Mouse (Mus musculus) G1E (cell line): ENCODE data around the gene Mrps26.

Experiments
- CTCF ChIP-seq: IDR thresholded peaks from 2 replicates; pipeline ENCODE4 v1.5.1; 2012; ENCODE audit warnings: low read depth, low read length, inconsistent platforms, mixed read lengths
- GATA1 ChIP-seq: IDR thresholded peaks from 2 replicates; pipeline ENCODE4 v1.6.1; 2012; ENCODE audit warnings: borderline replicate concordance, low read length, inconsistent platforms, mixed read lengths
- POLR2AphosphoS5 ChIP-seq: IDR thresholded peaks from 2 replicates; pipeline ENCODE4 v1.6.1; 2012; ENCODE audit warnings: low read depth, low read length, inconsistent platforms; ENCODE audit not compliant: insufficient replicate concordance
- TAL1 ChIP-seq: conservative IDR thresholded peaks from 2 replicates; pipeline ENCODE4 v1.6.1; 2012; ENCODE audit warnings: low read depth, low read length, inconsistent platforms, mixed read lengths

- TF ChIP-seq CTCF (no peak), GATA1 (no peak), TAL1 (no peak), POLR2AphosphoS5 (no peak)
Observed at GRCm38 (mm10) chr2:130568921-130569320, 5.4 kb downstream of the Mrps26 start.
